Mouse (Mus musculus): Measurements from ENCODE around the gene Gsn.

DNA sequence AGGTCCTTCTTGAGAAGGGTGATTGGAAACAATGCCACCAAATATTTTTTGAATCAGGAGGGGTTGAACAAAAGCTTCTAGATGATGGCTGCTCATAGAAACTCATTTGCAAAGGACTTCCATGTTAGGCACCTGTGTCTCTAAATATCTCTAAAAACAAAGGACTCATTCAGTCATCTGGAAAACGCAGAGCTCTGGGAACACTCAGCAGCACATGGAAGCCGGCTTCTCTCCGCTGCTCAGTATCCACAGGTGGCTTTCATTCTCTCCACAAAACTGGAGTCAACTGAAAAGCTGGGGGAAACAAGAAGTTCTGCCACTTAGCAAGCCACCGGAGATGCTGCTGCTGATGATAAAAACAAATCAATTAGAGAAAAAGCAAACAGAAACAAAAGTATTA, 28.0 kb upstream of the Gsn start:
- TF ChIP-seq EP300 (IDR thresholded peaks at IDR 0.05; ENCODE audit: low read depth) (no peak), CTCF (IDR thresholded peaks at IDR 0.05; ENCODE audit: low read depth) (no peak)

Measured in liver, postnatal 0 days (tissue).